Mouse (Mus musculus): ENCODE results near the gene Phkg2.

- TF ChIP-seq CTCF (IDR thresholded peaks at IDR 0.05; ENCODE audit: low read depth, low read length) (no peak), POLR2A (IDR thresholded peaks at IDR 0.05; ENCODE audit: extremely low read depth, insufficient read depth, low read length) (no peak)
Observed at GRCm38 (mm10) chr7:127600612-127601011, 27.5 kb downstream of the Phkg2 start.
